Mouse (Mus musculus) brain, adult 2 months (tissue): ENCODE data around the gene Fhad1.

Source experiments
- DNase-seq: peaks from one replicate; pipeline ENCODE4 v3.0.0; 2011; ENCODE audit warnings: low read depth, low spot score

Fhad1 gene

GRCm38 (mm10) chr4:141938535-141938934, 76.3 kb downstream of the Fhad1 start:
- no peak for DNase-seq

- DNase-seq = no peak
Observed at GRCm38 (mm10) chr4:141932785-141933574, 81.9 kb downstream of the Fhad1 start.

DNA sequence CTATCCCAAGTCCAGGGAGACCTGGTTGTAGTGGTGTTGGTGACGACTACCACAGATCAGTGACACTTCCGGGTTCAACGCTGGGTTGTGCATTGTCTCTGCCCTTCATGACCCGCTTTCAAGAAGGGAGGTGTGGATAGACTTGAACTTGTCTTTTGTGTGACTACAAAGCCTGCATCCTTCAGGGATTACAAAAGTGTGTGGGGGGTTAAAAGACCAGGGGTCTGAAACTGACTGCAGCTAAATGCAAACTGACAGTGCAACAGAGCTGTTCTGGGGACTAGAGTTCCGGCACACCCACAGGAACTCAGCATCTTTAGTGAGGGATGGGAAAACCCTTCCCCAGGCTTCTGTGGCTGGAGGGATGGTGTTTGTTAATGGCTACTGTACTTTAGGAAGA, 83.4 kb downstream of the Fhad1 start:
- DNase-seq = no peak

DNA sequence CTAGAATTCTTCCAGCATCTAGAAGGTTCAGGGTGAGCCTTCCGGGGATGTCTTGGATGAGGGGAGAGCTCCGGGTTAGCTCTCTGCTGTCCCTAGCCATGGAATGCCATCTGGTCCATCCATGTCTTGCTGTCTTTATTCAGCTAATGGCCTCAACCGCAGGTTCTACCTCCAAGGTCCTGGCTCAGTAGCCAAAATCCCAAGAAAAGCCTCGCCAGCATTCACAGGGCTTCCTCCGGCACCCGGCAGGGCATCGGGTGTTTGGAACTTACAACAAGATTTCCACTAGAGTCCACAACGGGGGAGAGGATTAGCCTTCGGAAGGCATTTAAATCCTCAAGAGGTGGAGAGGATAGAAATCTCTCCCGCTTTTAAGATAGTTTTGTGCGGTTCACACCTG, 84.9 kb downstream of the Fhad1 start:
- peak; percentile 30 for DNase-seq

GRCm38 (mm10) chr4:141928881-141929281, 86.0 kb downstream of the Fhad1 start:
- DNase-seq = peak; percentile 94

GRCm38 (mm10) chr4:141925781-141926345, 89.0 kb downstream of the Fhad1 start:
- no peak for DNase-seq

DNA sequence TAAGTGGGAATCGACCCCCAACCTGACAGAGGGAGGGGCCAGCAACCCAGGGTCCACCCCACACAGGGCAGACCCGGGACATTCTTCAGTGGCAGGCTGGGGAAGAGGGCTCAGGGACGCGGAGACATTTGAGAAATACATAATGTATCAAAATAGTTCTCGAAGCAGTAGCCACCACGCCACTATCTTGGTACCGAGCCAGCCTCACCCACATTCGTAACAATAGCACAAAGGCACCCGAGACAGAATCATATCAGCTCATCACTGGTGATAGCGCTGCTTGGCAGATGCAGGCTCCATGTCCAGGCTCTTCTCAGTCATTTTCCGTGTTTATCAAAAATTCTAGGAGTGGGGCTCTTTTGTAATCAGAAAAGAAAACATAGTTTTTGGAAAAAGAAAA, 90.9 kb downstream of the Fhad1 start:
- DNase-seq = peak; percentile 30

- DNase-seq = no peak
Observed at GRCm38 (mm10) chr4:141920391-141920790, 94.5 kb downstream of the Fhad1 start.

- DNase-seq = no peak
Observed at GRCm38 (mm10) chr4:141917735-141918419, 97.0 kb downstream of the Fhad1 start.

DNA sequence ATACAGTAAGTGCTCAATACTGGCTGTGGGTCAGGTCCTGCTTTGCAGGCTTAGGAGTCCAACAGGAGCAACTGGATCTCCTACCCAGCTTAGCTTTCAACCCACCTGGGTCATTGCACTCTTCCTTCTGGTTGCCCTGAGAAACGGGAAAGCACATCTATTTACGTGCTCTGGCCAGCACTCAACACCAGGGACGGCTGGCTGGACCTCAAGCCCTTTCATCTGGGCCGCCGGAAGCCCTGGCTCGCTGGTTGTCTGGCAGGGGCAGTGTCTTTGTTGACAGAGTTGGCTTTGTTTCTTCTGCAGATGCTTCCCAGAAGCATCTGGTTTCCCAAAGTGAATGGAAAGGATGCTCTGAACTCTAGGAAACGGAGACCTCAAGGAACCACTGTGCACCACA, 100.8 kb downstream of the Fhad1 start:
- DNase-seq = peak; percentile 29

GRCm38 (mm10) chr4:141913201-141913993, 101.5 kb downstream of the Fhad1 start:
- no peak for DNase-seq

- DNase-seq = no peak
Observed at GRCm38 (mm10) chr4:141904710-141905109, 110.2 kb downstream of the Fhad1 start.

GRCm38 (mm10) chr4:141902479-141902858, 112.4 kb downstream of the Fhad1 start:
- DNase-seq = no peak

DNA sequence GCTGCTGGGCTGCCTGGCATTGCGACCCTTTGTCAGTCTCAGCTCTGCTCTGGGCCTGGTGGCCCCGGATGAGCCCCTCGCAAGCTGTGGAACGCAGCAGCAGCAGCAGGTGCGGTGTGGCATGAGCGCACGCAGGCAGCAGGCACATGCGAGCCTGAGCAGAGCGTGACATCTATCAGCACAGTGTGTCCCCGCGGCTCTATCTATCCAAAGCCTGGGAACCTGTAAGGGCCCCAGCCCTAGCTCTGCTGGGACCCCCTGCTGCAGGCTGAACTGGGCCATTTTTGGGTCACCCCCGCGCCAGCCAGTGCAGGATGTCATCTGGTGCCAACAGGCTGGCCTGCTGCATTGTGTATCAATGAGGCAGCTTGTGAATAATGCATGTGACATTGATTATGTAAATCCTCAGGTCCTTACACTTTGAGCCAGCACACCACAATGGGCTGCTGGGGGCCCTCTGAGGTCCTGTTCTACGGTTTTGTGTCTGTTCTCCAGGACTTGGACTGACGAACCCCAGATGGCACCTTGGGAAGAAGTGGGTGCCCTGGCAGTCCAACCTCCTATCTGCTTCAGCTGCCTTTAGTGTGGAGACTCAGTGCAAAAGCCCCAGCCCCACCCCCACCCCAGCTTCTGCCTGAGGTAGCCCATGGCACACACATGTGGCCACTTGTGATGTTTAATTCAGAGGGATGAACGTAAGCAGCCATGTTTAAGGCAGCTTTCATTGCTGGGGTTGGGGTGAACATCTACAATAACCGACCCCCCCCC, 113.0 kb downstream of the Fhad1 start:
- no peak for DNase-seq

DNA sequence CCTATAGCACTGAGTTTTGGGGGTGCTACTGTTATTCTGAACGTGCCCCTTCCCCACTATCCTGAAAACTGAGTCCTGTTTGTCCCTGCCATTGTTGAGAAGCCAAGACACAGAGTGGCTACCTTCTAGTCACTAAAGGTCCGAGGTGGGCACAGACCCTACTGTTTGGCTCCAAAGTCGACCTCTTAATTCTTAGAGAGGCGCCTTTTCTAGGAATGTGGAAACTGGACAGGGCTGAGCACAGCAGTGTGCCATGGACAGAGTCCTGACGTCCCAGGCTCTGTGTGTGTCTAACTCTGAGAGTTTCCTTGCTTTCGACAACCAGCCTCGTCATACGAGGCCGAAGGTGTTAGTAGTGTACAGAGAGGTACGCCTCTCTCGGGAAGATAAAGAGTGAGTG, 114.5 kb downstream of the Fhad1 start:
- DNase-seq = no peak

- peak; percentile 27 for DNase-seq
Observed at GRCm38 (mm10) chr4:141899936-141900335, 114.9 kb downstream of the Fhad1 start.

- DNase-seq = no peak
Observed at GRCm38 (mm10) chr4:141898905-141899304, 116.0 kb downstream of the Fhad1 start.

DNA sequence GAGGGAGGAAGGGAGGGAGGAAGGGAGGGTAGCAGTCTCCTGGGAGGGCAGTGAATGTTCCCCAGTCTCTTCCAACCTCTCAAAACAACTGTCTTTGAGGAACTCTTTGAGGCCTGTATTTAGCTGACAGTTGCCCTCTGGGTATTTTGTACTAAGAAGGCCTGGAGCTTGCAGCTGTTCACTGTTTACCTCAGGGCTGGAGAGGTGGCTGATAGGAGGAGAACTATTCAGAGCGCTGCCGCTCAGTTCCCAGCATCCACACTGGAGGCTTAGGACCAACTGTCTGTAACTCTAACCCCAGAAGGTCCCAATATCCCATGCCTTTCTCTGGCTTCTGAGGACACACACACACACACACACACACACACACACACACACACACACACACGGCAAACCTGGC, 117.0 kb downstream of the Fhad1 start:
- no peak for DNase-seq

GRCm38 (mm10) chr4:141897225-141897624, 117.7 kb downstream of the Fhad1 start:
- DNase-seq = peak; percentile 54

GRCm38 (mm10) chr4:141895772-141896171, 119.1 kb downstream of the Fhad1 start:
- DNase-seq = peak; percentile 71

- no peak for DNase-seq
Observed at GRCm38 (mm10) chr4:141893157-141893784, 121.6 kb downstream of the Fhad1 start.
